Mouse (Mus musculus) midbrain, postnatal 0 days (tissue): Measurements from ENCODE around the gene Cd70. TPM values are rescaled to one million over a fixed set of nuclear protein-coding genes. Genes with fewer than 3 reads are reported as not detected.

Experiments used
- ATAC-seq: fragments of 200-750 bp; cut with Nextera tagmentation; 2 replicates; pipeline ENCODE4 v1.8.0; 2017; ENCODE audit warnings: moderate number of reproducible peaks, mild to moderate bottlenecking, moderate TSS enrichment, moderate library complexity; ENCODE audit not compliant: low FRiP score
- DNase-seq: peaks from one replicate; pipeline ENCODE4 v3.0.0-alpha.2; 2015; ENCODE audit warnings: low spot score
- H3K27ac ChIP-seq: fragments of 300-500 bp; sonication (generic); 2 replicates; pipeline ENCODE4 v1.5.1; 2014; ENCODE audit warnings: low read depth, mild to moderate bottlenecking, low read length, mixed read lengths
- H3K27me3 ChIP-seq: fragments of 300-500 bp; sonication (generic); 2 replicates; pipeline ENCODE4 v1.6.1; 2014; ENCODE audit warnings: low read length, control low read depth, mixed read lengths; ENCODE audit not compliant: insufficient read depth
- H3K36me3 ChIP-seq: fragments of 300-500 bp; sonication (generic); 2 replicates; pipeline ENCODE4 v1.6.1; 2014; ENCODE audit warnings: low read length, control low read depth, mixed read lengths; ENCODE audit not compliant: insufficient read depth
- H3K4me1 ChIP-seq: fragments of 300-500 bp; sonication (generic); 2 replicates; pipeline ENCODE4 v1.6.1; 2014; ENCODE audit warnings: mild to moderate bottlenecking, control low read depth, antibody characterized with exemption, low read length, mixed read lengths; ENCODE audit not compliant: insufficient read depth
- H3K4me2 ChIP-seq: fragments of 300-500 bp; sonication (generic); 2 replicates; pipeline ENCODE4 v1.6.1; 2014; ENCODE audit warnings: low read depth, mild to moderate bottlenecking, low read length, mixed read lengths; ENCODE audit not compliant: poor library complexity, severe bottlenecking
- H3K4me3 ChIP-seq: fragments of 300-500 bp; sonication (generic); 2 replicates; pipeline ENCODE4 v1.5.1; 2014; ENCODE audit warnings: low read depth, mild to moderate bottlenecking, low read length, moderate library complexity
- H3K9ac ChIP-seq: fragments of 300-500 bp; sonication (generic); replicated peaks from 2 replicates; pipeline ENCODE4 v1.6.1; 2014; ENCODE audit warnings: mild to moderate bottlenecking, low read length, moderate library complexity, mixed read lengths; ENCODE audit not compliant: poor library complexity, severe bottlenecking
- H3K9me3 ChIP-seq: fragments of 300-500 bp; sonication (generic); 2 replicates; pipeline ENCODE4 v1.6.1; 2016; ENCODE audit warnings: low read length, control low read depth
- CTCF ChIP-seq: IDR thresholded peaks from 2 replicates; pipeline ENCODE4 v1.5.1; 2016; ENCODE audit warnings: antibody characterized with exemption, mild to moderate bottlenecking
- WGBS: fragments of 180-500 bp; shearing (Covaris S2); extraction: QIAGEN DNeasy Blood & Tissue Kit; methylation state at CpG from one replicate; pipeline ENCODE4 v1.1.7; 2014; 5-methylcytosine and 5-hydroxymethylcytosine counted together
- polyA plus RNA-seq: library from polyadenylated mRNA; unstranded; fragments of >200 nt; fragmentation: Nextera tagmentation; extraction: Ambion mirVana; gene quantifications from 2 replicates; pipeline ENCODE4 v1.2.1, GENCODE M21; 2015
- total RNA-seq: library from RNA; depleted of rRNA; stranded (reverse); fragments of >200 nt; gene quantifications from 2 replicates; pipeline ENCODE4 v1.2.3, GENCODE M21; 2014

Cd70 gene
- total and polyA plus RNA-seq, 2 experiments from 2014 or later, result 0.82 to 1.2 TPM

DNA sequence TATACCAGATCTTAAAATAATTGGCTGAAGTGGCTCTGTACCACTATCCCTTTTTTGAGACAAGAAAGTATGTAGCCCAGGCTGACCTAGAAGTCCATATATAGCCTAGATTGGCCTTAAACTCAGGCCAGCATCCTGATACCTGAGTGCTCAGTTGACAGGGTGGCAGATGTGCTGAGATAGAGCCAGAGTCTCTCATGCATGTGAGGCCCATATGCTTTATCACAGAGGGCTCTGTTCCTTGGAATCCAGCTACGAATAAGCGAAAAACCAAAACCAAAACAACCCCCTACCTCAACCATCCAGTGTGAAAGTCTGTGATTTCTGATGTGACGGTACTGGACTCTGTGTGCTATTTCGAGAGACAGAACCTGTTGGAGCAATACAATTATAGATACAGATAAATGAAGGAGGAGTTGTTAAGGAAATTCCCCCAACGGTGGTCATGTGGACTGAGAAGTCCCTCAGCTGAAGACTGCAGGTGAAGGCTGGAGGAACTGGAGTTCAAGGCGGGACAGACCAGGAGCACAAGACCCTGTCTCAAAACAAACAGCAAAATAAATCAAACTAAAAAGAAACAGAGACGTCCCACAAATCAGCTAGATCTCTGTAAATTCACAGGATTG, 41.4 kb downstream of the Cd70 start:
- no peak overlapping the region for H3K9ac ChIP-seq
- no peaks in the 10 kb centered on the region for H3K36me3 ChIP-seq
- H3K27ac ChIP-seq, result no peak overlapping the region
- DNase-seq (no peak), ATAC-seq (no peak)
- no peak overlapping the region for H3K4me2 ChIP-seq
- TF ChIP-seq CTCF, result no peak
- H3K4me3 ChIP-seq, result no peak overlapping the region
- H3K4me1 ChIP-seq, result peaks cover 2% of the 10 kb centered on the region; the same call in 1 of the 2 replicates
- H3K27me3 ChIP-seq, result no peaks in the 10 kb centered on the region
- WGBS, result 93% methylated on average over 7 of the region's 7 CpGs
- no peaks in the 10 kb centered on the region for H3K9me3 ChIP-seq

DNA sequence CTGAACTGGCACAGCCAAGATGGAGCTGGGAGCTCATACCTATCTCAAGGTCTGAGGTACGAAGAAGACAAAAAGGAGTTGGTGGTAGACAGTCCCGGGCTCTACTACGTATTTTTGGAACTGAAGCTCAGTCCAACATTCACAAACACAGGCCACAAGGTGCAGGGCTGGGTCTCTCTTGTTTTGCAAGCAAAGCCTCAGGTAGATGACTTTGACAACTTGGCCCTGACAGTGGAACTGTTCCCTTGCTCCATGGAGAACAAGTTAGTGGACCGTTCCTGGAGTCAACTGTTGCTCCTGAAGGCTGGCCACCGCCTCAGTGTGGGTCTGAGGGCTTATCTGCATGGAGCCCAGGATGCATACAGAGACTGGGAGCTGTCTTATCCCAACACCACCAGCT, 42.5 kb downstream of the Cd70 start:
- Histone ChIP-seq H3K9me3 (no peaks in the 10 kb centered on the region), H3K4me2 (no peak overlapping the region), H3K27ac (no peak overlapping the region), H3K9ac (no peak overlapping the region), H3K27me3 (no peaks in the 10 kb centered on the region), H3K4me1 (peaks cover 2% of the 10 kb centered on the region; the same call in 1 of the 2 replicates), H3K36me3 (no peaks in the 10 kb centered on the region), H3K4me3 (no peak overlapping the region)
- WGBS, result 89% methylated on average over 5 of the region's 5 CpGs
- no peak for ATAC-seq
- DNase-seq, result no peak
- TF ChIP-seq CTCF, result no peak

DNA sequence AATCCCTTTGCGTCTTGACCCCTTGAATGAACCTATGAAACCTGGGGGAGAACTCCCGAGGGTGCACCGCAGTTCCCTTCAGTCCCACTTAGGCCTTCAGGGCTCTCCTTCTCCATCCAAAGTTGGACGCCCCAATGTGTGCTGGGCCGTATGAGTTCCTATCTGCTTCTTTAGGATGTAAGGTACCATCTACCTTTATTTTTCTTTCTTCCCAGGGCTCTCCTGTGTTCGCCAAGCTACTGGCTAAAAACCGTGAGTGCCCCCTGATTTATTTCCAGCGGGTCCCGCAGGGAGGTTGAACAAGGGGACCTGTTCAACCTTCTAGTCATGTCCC, 43.6 kb downstream of the Cd70 start:
- Histone ChIP-seq H3K4me1 (peaks cover 2% of the 10 kb centered on the region; the same call in 1 of the 2 replicates), H3K4me3 (peak overlapping the region; percentile 65), H3K27me3 (no peaks in the 10 kb centered on the region), H3K4me2 (peak overlapping the region; percentile 81), H3K9me3 (no peaks in the 10 kb centered on the region), H3K36me3 (no peaks in the 10 kb centered on the region), H3K9ac (peak overlapping the region; percentile 70), H3K27ac (no peak overlapping the region)
- ATAC-seq (no peak), DNase-seq (no peak)
- no peak for TF ChIP-seq CTCF
- 10% methylated on average over 9 of the region's 9 CpGs for WGBS

DNA sequence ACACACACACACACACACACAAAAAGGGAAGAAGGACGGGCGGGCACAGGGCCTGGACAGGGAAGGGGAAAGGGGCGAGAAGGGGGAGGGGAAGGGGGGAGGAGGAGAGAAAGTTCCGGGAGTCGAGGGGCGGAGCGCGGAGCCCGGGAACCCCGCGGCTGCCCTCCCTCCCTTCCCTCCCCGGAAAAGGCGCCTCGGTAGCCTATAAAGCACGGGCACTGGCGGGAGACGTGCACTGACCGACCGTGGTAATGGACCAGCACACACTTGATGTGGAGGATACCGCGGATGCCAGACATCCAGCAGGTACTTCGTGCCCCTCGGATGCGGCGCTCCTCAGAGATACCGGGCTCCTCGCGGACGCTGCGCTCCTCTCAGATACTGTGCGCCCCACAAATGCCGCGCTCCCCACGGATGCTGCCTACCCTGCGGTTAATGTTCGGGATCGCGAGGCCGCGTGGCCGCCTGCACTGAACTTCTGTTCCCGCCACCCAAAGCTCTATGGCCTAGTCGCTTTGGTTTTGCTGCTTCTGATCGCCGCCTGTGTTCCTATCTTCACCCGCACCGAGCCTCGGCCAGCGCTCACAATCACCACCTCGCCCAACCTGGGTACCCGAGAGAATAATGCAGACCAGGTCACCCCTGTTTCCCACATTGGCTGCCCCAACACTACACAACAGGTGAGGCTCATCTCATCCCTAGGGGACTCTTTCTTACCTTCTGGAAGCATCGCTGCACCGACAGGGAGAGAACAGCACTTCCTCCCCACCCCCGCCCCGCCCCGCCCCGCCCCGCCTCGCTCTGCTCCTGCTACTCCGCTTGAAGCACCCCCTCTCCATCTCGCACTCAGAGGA, 44.2 kb downstream of the Cd70 start, which contains the start of gene Tnfsf9:
Tnfsf9 (plus strand) TSS at position 145 of the 854 bp plus-strand sequence.
- Histone ChIP-seq H3K36me3 (no peaks in the 10 kb centered on the region), H3K9ac (peak within 1 kb of the TSS; percentile 70), H3K4me2 (peak within 1 kb of the TSS; percentile 81), H3K27ac (no peak within 1 kb of the TSS), H3K4me3 (peak within 1 kb of the TSS; percentile 65), H3K27me3 (no peaks in the 10 kb centered on the region), H3K4me1 (peaks cover 2% of the 10 kb centered on the region; the same call in 1 of the 2 replicates), H3K9me3 (no peaks in the 10 kb centered on the region)
- DNase-seq, result peak; percentile 44
- peak; percentile 76 for ATAC-seq
- TF ChIP-seq CTCF, result no peak
- under 1% methylated on average over 50 of the region's 61 CpGs for WGBS

DNA sequence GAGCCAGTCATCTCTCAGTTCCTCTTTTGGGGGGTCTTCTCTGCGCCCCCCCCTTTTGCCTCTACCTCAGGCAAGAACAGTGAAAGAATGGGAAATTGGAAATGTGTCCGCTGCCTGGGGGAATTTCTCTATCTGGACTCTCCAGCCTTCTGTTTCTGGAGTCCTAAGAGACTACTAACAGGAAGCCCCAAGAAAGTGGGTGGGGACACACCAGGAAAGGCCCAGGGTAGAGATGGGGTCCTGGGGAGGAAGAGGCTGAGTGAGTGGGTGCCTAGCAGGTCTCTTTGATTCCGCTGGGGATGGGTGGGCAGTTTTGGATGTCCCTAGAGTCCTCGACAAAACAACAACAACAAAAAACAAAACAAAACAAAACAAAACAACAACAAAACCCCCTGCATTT, 45.1 kb downstream of the Cd70 start:
- 46% methylated on average over 4 of the region's 4 CpGs for WGBS
- Histone ChIP-seq H3K36me3 (no peaks in the 10 kb centered on the region), H3K9ac (no peak overlapping the region), H3K4me1 (peaks cover 2% of the 10 kb centered on the region; the same call in 1 of the 2 replicates), H3K27me3 (no peaks in the 10 kb centered on the region), H3K9me3 (no peaks in the 10 kb centered on the region), H3K4me3 (peak overlapping the region; percentile 65), H3K27ac (no peak overlapping the region), H3K4me2 (peak overlapping the region; percentile 81)
- no peak for ATAC-seq
- DNase-seq, result no peak
- TF ChIP-seq CTCF, result no peak

DNA sequence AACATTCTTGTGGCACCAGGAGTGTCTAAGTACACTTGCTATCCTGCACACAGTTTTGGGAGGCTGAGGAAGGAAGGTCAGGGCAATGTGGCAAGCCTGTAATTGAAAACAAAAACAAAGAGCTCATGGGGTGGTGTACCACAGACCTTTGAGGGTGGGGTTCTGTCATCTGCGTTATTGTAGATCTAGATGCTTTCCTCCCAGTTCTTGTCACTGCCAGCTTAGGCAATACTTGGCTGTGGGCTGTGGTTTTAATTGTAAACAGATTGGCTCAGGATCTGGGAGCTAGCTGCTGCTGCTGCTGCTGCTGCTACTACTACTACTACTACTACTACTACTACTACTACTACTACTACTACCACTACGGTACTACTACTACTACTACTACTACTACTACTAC, 47.3 kb downstream of the Cd70 start:
- DNase-seq, result no peak
- whole genome bisulfite sequencing, result 91% methylated on average over 2 of the region's 2 CpGs
- H3K4me1 ChIP-seq, result peaks cover 2% of the 10 kb centered on the region; the same call in 1 of the 2 replicates
- H3K36me3 ChIP-seq, result no peaks in the 10 kb centered on the region
- H3K27ac ChIP-seq, result no peak overlapping the region
- no peak overlapping the region for H3K9ac ChIP-seq
- ATAC-seq, result no peak
- H3K4me2 ChIP-seq, result no peak overlapping the region
- H3K27me3 ChIP-seq, result no peaks in the 10 kb centered on the region
- H3K4me3 ChIP-seq, result no peak overlapping the region
- no peaks in the 10 kb centered on the region for H3K9me3 ChIP-seq
- no peak for TF ChIP-seq CTCF
